ENCODE assay signal across 27 mouse cellular contexts in genomic region chr10:4154035-4154434, GRCm38 (mm10).
"Had no signal": no experiment of that assay in that cellular context is flagged by ENCODE, and none has a peak within 500 bp of the region (broad histone marks: within the 10 kb centered on the region; RNA-seq: fewer than 3 reads in every experiment).

No protein-coding gene starts in this region.

- H3K9me3 ChIP-seq: heart, embryonic 10.5 days; hindbrain, embryonic 10.5 days; hindbrain, embryonic 12.5 days; intestine, embryonic 15.5 days; limb, embryonic 10.5 days; limb, embryonic 12.5 days; liver, embryonic 13.5 days; liver, embryonic 15.5 days had no signal

- DNase-seq: gastrocnemius, adult 2 months; gastrocnemius, postnatal 10 days; gastrocnemius, postnatal 25 days; heart, adult 18-20 months; heart, postnatal 14 days; heart, postnatal 4 days; kidney, adult 18-20 months; kidney, postnatal 10 days; kidney, postnatal 4 days; liver; liver, embryonic 13.5 days; liver, postnatal 0 days; lung, adult 2 months had no signal

- H3K27me3 ChIP-seq: hindbrain, embryonic 12.5 days; intestine, embryonic 15.5 days; limb, embryonic 12.5 days; liver, embryonic 13.5 days; liver, embryonic 15.5 days had no signal

- H3K36me3 ChIP-seq: hindbrain, embryonic 12.5 days; intestine, embryonic 15.5 days; limb, embryonic 12.5 days had no signal

- H3K4me2 ChIP-seq: hindbrain, embryonic 12.5 days; hindbrain, embryonic 14.5 days; intestine, embryonic 15.5 days; limb, embryonic 12.5 days; liver, embryonic 11.5 days; liver, embryonic 13.5 days; liver, embryonic 15.5 days had no signal

- H3K4me1 ChIP-seq: heart, embryonic 10.5 days; hindbrain, embryonic 10.5 days; hindbrain, embryonic 12.5 days; intestine, embryonic 15.5 days; limb, embryonic 10.5 days; limb, embryonic 12.5 days had no signal

- ATAC-seq: hindbrain, embryonic 16.5 days; inflammation-experienced regulatory T-cells, adult 6 months; intestine, embryonic 15.5 days; intestine, postnatal 0 days; liver, postnatal 0 days had no signal

- H3K27ac ChIP-seq: heart, embryonic 10.5 days; hindbrain, embryonic 10.5 days; hindbrain, embryonic 12.5 days; hindbrain, embryonic 14.5 days; intestine, embryonic 15.5 days; layer of hippocampus, adult 2 months; left cerebral cortex, adult 2 months; limb, embryonic 10.5 days; limb, embryonic 12.5 days; liver, embryonic 13.5 days; liver, embryonic 15.5 days had no signal

- H3K9ac ChIP-seq: hindbrain, embryonic 12.5 days; hindbrain, embryonic 14.5 days; intestine, embryonic 15.5 days; limb, embryonic 12.5 days; liver, embryonic 13.5 days; liver, embryonic 15.5 days; liver, postnatal 0 days had no signal

- H3K4me3 ChIP-seq: gastrocnemius, adult 2 months; heart, embryonic 10.5 days; hindbrain, embryonic 10.5 days; hindbrain, embryonic 12.5 days; intestine, embryonic 15.5 days; layer of hippocampus, adult 2 months; left cerebral cortex, adult 2 months; limb, embryonic 10.5 days; limb, embryonic 12.5 days; liver, embryonic 13.5 days; liver, embryonic 15.5 days had no signal
